Mouse (Mus musculus) limb, embryonic 12.5 days (tissue): Measurements from ENCODE around the gene Aak1. TPM values are rescaled to one million over a fixed set of nuclear protein-coding genes. Genes with fewer than 3 reads are reported as not detected.

ENCODE experiments used
- ATAC-seq: fragments of 200-750 bp; cut with Nextera tagmentation; 2 replicates; pipeline ENCODE4 v1.8.0; 2017; ENCODE audit warnings: low read depth, moderate TSS enrichment; ENCODE audit not compliant: insufficient number of reproducible peaks, insufficient read depth, low FRiP score, low TSS enrichment
- H3K27ac ChIP-seq: fragments of 300-500 bp; sonication (generic); 2 replicates; pipeline ENCODE4 v1.5.1; 2016; ENCODE audit warnings: mild to moderate bottlenecking, moderate library complexity
- H3K27me3 ChIP-seq: fragments of 300-500 bp; sonication (generic); 2 replicates; pipeline ENCODE4 v1.6.1; 2016; ENCODE audit warnings: mild to moderate bottlenecking, moderate library complexity
- H3K36me3 ChIP-seq: fragments of 300-500 bp; sonication (generic); 2 replicates; pipeline ENCODE4 v1.6.1; 2016; ENCODE audit warnings: mild to moderate bottlenecking, moderate library complexity
- H3K4me1 ChIP-seq: fragments of 300-500 bp; sonication (generic); replicated peaks from 2 replicates; pipeline ENCODE4 v1.6.1; 2016
- H3K4me2 ChIP-seq: fragments of 300-500 bp; sonication (generic); 2 replicates; pipeline ENCODE4 v1.6.1; 2016; ENCODE audit warnings: mild to moderate bottlenecking, moderate library complexity
- H3K4me3 ChIP-seq: fragments of 300-500 bp; sonication (generic); replicated peaks from 2 replicates; pipeline ENCODE4 v1.5.1; 2016; ENCODE audit warnings: mild to moderate bottlenecking
- H3K9ac ChIP-seq: fragments of 300-500 bp; sonication (generic); replicated peaks from 2 replicates; pipeline ENCODE4 v1.6.1; 2016; ENCODE audit warnings: mild to moderate bottlenecking, moderate library complexity
- H3K9me3 ChIP-seq: fragments of 300-500 bp; sonication (generic); 2 replicates; pipeline ENCODE4 v1.6.1; 2016; ENCODE audit warnings: mild to moderate bottlenecking, moderate library complexity
- WGBS: fragments of 180-500 bp; shearing (Covaris S2); methylation state at CpG from one replicate; pipeline ENCODE4 v1.1.7; 2016; 5-methylcytosine and 5-hydroxymethylcytosine counted together
- polyA plus RNA-seq: library from polyadenylated mRNA; unstranded; fragments of >200 nt; fragmentation: Nextera tagmentation; extraction: Ambion mirVana; gene quantifications from 2 replicates; pipeline ENCODE4 v1.2.1, GENCODE M21; 2016

The Aak1 gene
- polyA plus RNA-seq, 1 experiment from 2014 or later, result 15.6 TPM

DNA sequence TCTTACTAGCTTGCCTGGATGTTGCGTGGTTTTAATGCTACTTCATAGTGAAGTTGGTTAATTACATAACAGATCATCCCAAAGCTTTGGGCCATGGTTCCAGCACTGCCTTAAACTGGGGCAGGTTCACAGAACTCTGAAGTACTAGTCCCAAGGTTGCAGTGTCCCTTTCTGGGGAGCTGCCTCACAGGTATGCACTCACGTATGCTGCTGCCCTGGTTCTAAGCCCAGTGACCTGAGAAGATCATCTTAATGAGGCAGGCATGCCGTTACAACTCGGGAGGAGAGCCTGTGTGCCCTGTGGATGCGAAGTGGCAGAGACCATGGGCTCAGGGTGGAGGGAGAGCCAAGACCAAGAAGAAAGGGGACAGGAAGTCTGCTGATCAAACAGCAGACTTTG, 29.4 kb upstream of the Aak1 start:
- no peaks in the 10 kb centered on the region for H3K9me3 ChIP-seq
- H3K4me3 ChIP-seq, result no peak overlapping the region
- no peak overlapping the region for H3K4me2 ChIP-seq
- WGBS, result 73% methylated on average over 5 of the region's 5 CpGs
- no peaks in the 10 kb centered on the region for H3K36me3 ChIP-seq
- no peak overlapping the region for H3K9ac ChIP-seq
- no peak overlapping the region for H3K27ac ChIP-seq
- ATAC-seq, result no peak
- H3K27me3 ChIP-seq, result peaks cover 17% of the 10 kb centered on the region
- H3K4me1 ChIP-seq, result peaks cover 19% of the 10 kb centered on the region

DNA sequence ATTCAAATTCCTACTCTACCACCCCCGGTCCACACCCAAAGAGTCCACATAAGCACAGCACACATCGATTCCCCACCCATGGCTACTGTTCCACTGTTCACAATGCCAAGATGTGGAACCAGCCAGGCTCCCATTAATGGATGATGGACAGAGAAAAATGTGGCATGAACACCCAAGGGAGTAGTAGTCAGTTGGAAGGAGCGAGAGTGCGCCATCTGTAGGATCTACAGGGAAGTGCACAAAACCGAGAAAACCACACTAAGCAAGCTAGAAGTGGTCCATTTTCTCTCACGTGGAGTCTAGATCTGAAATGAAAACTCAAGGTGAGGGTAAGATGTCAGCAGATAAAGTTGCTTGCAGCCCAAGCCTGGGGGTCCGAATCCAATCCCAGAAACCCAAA, 28.6 kb upstream of the Aak1 start:
- H3K4me3 ChIP-seq, result no peak overlapping the region
- no peak overlapping the region for H3K27ac ChIP-seq
- H3K9ac ChIP-seq, result no peak overlapping the region
- H3K4me2 ChIP-seq, result no peak overlapping the region
- no peaks in the 10 kb centered on the region for H3K9me3 ChIP-seq
- H3K27me3 ChIP-seq, result peaks cover 17% of the 10 kb centered on the region
- H3K4me1 ChIP-seq, result peaks cover 11% of the 10 kb centered on the region
- no peak for ATAC-seq
- no peaks in the 10 kb centered on the region for H3K36me3 ChIP-seq
- 60% methylated on average over 7 of the region's 7 CpGs for WGBS

DNA sequence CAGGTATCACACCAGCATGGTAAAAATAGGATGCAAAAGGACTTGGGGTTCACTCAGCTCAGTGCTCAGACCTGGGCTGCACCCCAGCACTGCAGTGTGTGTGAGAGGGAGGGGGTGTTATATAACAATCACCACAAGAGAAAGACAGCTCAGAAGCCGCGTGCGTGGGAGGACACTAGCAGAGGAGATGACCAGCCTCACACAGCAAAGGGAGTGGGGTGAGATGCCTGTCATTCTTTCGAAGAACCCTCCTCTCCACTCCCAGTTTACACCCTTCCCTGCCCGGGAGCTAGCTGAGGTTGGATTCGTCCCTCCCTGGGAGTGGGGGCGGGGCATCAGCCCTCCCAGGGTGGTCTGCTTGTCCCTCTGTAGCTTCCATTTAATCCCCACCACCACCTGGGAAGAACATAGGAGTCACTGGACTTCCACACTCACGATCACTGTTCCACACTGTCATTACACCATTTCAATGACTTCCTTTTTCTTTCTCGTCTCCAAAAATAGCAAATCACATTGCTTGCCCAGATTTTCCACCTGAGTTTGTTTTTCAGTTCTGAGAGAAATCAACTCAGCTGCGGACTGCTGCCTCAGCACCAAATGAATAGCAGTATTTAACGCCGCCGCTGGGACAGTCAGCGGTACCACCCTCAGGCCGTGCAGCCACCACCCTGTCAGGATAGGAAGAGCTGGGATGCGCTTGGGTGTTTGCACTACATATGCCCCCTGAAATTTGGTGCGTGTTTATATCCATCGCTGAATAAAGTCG, 26.8 kb upstream of the Aak1 start:
- Histone ChIP-seq H3K4me2 (peak overlapping the region; percentile 46), H3K36me3 (no peaks in the 10 kb centered on the region), H3K4me1 (peaks cover 9% of the 10 kb centered on the region), H3K9ac (no peak overlapping the region; the same call in 1 of the 2 replicates), H3K9me3 (no peaks in the 10 kb centered on the region), H3K27ac (no peak overlapping the region), H3K4me3 (peak overlapping the region; percentile 17), H3K27me3 (peaks cover 17% of the 10 kb centered on the region)
- WGBS, result 6% methylated on average over 19 of the region's 19 CpGs
- 0 out of 2 replicates have a peak, but pooled peaks have one; percentile 58 for ATAC-seq

DNA sequence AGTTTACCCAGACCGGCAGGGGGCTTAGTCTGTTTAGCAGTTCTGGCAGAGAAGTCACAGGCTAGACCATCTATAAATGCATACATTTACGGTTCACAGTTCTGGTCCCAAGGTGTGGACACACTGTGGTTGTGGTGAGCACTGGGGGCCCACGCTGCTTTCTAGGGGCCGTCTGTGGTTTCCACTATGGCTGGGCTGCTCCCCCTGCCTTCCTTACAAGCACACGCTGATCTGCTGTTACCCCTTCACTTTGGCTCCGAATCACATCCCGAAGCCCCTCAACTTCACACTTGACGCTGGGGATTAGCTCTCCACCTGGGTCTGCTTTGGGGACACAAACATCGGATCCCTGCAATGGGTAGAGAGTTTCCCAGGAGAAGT, 26.3 kb upstream of the Aak1 start:
- Histone ChIP-seq H3K4me3 (no peak overlapping the region), H3K4me1 (peaks cover 9% of the 10 kb centered on the region), H3K27ac (no peak overlapping the region), H3K4me2 (peak overlapping the region; percentile 46), H3K9ac (no peak overlapping the region), H3K27me3 (peaks cover 17% of the 10 kb centered on the region), H3K36me3 (no peaks in the 10 kb centered on the region), H3K9me3 (no peaks in the 10 kb centered on the region)
- ATAC-seq, result no peak
- WGBS, result 28% methylated on average over 9 of the region's 9 CpGs

DNA sequence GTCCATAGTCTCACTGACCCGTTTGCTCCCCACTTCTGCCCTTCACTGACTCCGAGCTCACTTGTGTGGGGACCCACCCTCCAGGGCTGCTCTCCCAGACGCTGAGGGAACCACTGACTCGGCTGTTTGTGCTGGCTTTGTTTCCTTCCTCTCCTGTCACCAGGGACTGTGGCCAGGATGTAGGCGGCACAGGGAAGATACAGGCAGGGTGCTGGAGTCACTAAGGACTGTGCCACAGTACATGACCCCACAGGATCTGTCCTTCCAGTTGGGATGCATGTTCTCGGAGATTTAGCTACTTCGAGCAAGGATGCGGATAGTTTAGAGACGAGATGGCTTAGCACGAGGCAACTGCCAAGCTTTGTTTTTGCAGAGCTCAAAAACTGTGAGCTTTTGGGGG, 25.5 kb upstream of the Aak1 start:
- no peaks in the 10 kb centered on the region for H3K9me3 ChIP-seq
- no peak for ATAC-seq
- no peak overlapping the region for H3K4me3 ChIP-seq
- H3K27ac ChIP-seq, result no peak overlapping the region
- peaks cover 17% of the 10 kb centered on the region for H3K27me3 ChIP-seq
- peaks cover 9% of the 10 kb centered on the region for H3K4me1 ChIP-seq
- no peak overlapping the region for H3K4me2 ChIP-seq
- H3K9ac ChIP-seq, result no peak overlapping the region
- WGBS, result 40% methylated on average over 10 of the region's 10 CpGs
- H3K36me3 ChIP-seq, result no peaks in the 10 kb centered on the region

DNA sequence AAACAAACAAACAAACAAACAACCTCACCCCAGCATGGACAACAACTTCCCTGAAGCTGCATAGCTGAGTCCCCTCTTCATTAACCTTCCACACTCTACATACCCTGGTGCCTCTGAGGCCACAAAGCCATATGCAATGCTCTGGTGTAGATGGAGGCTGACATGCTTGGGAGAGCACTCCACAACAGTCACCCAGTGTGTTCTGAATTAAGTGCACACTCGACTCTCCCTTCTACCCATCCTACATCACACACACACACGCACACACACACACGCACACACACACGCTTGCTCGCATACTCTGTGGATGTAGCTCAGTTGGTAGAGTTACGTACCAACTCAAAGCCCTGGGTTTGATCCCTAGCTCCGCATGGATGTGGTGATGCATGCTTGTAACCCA, 24.9 kb upstream of the Aak1 start:
- H3K4me1 ChIP-seq, result peaks cover 9% of the 10 kb centered on the region
- H3K27ac ChIP-seq, result no peak overlapping the region
- H3K9ac ChIP-seq, result no peak overlapping the region
- WGBS, result 90% methylated on average over 7 of the region's 7 CpGs
- ATAC-seq, result no peak
- H3K36me3 ChIP-seq, result no peaks in the 10 kb centered on the region
- no peak overlapping the region for H3K4me2 ChIP-seq
- peaks cover 17% of the 10 kb centered on the region for H3K27me3 ChIP-seq
- no peaks in the 10 kb centered on the region for H3K9me3 ChIP-seq
- no peak overlapping the region for H3K4me3 ChIP-seq

DNA sequence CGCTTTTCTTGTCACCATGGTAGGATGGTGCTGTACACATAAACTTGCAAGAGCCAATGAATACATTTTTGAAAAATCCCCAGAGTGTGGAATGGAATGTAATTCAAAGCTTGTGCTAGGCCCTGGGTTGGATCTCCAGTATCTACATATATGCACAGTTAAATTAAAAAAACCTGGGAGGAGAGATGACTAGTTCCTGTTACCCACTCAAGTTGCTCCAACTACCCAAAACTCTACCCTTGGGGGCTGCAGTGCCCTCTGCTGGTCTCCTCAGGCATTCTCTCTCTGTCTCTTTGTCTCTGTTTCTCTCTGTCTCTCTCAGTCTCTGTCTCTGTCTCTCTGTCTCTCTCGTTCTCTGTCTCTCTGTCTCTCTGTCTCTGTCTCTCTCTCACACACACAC, 21.9 kb upstream of the Aak1 start:
- H3K9ac ChIP-seq, result no peak overlapping the region
- no peaks in the 10 kb centered on the region for H3K36me3 ChIP-seq
- H3K4me1 ChIP-seq, result peaks cover 4% of the 10 kb centered on the region
- no peak overlapping the region for H3K27ac ChIP-seq
- H3K9me3 ChIP-seq, result no peaks in the 10 kb centered on the region
- no peak for ATAC-seq
- 85% methylated on average over 2 of the region's 2 CpGs for WGBS
- H3K4me3 ChIP-seq, result no peak overlapping the region
- H3K27me3 ChIP-seq, result peaks cover 13% of the 10 kb centered on the region
- no peak overlapping the region for H3K4me2 ChIP-seq

DNA sequence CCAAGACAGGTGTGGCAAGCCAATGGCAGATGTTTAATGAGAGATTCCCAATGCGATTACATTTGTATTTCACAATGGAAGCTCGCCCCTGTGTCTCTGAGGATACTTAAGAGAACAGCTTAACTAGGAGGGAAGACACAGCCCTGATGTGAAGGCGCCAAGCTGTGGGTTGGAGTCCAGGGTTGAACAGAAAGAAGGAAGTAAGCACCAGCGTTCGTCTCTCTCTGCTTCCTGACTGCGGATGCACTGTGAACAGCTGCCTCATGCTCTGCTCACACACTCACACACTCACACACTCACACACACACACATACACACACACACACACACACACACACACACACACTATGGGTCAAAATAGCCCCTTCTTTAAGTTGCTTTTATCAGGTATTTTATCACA, 19.5 kb upstream of the Aak1 start:
- no peak for ATAC-seq
- Histone ChIP-seq H3K9me3 (no peaks in the 10 kb centered on the region), H3K27ac (no peak overlapping the region), H3K36me3 (no peaks in the 10 kb centered on the region), H3K4me3 (no peak overlapping the region), H3K4me2 (no peak overlapping the region), H3K9ac (no peak overlapping the region), H3K4me1 (no peaks in the 10 kb centered on the region), H3K27me3 (no peaks in the 10 kb centered on the region)
- WGBS, result 87% methylated on average over 6 of the region's 6 CpGs

DNA sequence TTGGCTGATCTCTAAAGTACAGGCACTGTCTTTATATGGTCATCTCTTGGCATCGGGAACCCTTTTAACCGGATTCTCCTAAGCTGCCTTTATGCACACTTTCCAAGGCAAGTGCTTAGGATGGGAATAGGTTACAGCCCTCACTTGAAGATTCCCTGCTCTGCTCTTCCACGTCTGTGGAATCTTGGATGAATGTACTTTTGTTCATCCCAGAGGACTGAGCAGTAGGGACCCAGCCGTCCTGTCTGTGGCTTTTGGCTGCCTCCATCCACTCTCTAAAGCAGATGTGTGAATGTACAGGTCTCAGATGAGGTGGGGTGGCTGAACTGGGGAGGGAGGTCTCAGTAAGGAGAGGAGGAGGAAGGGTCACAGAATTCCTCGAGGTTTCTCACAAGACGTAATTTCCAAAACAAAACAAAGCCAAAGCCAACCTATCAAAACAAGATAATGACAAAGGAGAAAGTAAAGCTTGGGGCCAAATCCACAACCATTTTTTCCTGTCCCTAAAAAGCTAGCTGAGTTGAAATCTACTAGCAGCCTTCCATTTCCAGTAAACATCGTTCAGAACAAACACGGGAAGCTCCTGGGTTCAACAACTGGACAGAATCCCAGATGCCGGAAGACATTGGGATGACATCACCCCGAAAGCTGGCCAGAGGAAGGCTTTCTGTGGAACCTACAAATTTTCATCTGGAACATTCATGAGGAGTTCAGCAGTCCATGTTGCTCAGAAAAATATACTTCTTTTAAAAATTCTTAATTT, 18.4 kb upstream of the Aak1 start:
- Histone ChIP-seq H3K27ac (no peak overlapping the region), H3K4me2 (no peak overlapping the region), H3K4me3 (no peak overlapping the region), H3K36me3 (no peaks in the 10 kb centered on the region), H3K4me1 (no peaks in the 10 kb centered on the region), H3K9ac (no peak overlapping the region), H3K9me3 (no peaks in the 10 kb centered on the region), H3K27me3 (no peaks in the 10 kb centered on the region)
- 81% methylated on average over 10 of the region's 10 CpGs for WGBS
- no peak for ATAC-seq

DNA sequence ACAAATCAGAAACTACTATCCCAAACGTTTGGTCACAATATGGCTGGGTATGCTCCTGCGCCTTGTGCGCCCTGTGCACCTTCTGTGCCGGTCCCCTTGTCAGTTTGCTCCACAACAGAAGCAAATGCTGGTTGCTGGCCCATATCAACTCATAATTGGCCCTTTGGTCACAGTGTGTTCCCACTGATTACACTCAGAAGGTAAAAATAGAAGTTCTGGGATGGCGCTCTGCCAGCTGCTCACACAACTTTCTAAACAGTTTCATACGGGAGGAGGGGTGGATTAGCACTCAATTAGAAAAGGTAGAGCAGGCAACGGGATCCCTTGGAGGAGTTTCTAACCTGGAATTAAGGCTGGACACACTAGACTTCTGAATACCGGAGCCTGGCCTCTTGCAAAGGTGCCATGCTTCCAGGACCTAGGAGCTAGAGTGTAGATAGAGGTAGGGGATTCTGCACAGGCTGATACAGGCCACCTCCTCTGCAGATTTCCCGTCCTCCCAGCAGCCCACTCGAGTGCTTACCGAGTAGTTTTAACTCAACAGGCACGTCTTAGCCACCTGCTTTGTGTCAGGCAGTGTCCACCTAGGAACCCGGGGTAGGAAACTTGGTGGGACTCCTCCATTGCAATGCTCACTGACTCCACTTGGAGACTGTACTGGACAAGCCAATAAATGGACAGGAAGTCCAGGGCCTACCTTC, 16.4 kb upstream of the Aak1 start:
- no peaks in the 10 kb centered on the region for H3K4me1 ChIP-seq
- no peak overlapping the region for H3K4me3 ChIP-seq
- no peaks in the 10 kb centered on the region for H3K9me3 ChIP-seq
- H3K36me3 ChIP-seq, result no peaks in the 10 kb centered on the region
- H3K27ac ChIP-seq, result no peak overlapping the region
- H3K4me2 ChIP-seq, result no peak overlapping the region
- no peak for ATAC-seq
- 79% methylated on average over 13 of the region's 13 CpGs for WGBS
- H3K27me3 ChIP-seq, result no peaks in the 10 kb centered on the region
- H3K9ac ChIP-seq, result no peak overlapping the region

DNA sequence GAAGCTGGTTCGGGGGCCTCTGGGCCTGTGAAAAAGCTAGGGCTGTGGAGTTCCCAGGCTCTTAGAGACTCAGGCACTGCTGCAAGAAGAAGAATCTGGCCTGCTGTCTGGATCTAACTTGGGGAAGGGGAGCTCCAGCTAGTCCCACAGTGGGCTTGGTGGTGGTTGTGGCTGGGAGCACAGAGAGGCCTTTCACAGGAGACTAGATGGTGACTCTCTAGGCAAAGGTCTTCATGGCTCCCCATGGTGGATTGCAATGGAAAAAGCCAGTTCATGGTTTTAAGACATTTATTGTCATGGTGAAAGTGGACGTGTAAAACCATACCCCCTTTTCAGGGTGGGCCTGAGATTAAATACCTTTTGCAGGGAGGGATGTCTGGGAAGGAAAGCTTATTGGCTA, 10.2 kb upstream of the Aak1 start:
- H3K27me3 ChIP-seq, result no peaks in the 10 kb centered on the region
- no peak overlapping the region for H3K9ac ChIP-seq
- H3K4me3 ChIP-seq, result no peak overlapping the region
- ATAC-seq, result no peak
- 63% methylated on average over 2 of the region's 2 CpGs for WGBS
- H3K9me3 ChIP-seq, result no peaks in the 10 kb centered on the region
- H3K36me3 ChIP-seq, result no peaks in the 10 kb centered on the region
- no peak overlapping the region for H3K27ac ChIP-seq
- H3K4me2 ChIP-seq, result no peak overlapping the region
- H3K4me1 ChIP-seq, result no peaks in the 10 kb centered on the region
